Mouse (Mus musculus): ENCODE results near the gene Gm49387. TPM values are rescaled to one million over a fixed set of nuclear protein-coding genes. Genes with fewer than 3 reads are reported as not detected.

Gm49387 gene
- not detected for polyA plus RNA-seq (2017; shearing (Covaris generic))

DNA sequence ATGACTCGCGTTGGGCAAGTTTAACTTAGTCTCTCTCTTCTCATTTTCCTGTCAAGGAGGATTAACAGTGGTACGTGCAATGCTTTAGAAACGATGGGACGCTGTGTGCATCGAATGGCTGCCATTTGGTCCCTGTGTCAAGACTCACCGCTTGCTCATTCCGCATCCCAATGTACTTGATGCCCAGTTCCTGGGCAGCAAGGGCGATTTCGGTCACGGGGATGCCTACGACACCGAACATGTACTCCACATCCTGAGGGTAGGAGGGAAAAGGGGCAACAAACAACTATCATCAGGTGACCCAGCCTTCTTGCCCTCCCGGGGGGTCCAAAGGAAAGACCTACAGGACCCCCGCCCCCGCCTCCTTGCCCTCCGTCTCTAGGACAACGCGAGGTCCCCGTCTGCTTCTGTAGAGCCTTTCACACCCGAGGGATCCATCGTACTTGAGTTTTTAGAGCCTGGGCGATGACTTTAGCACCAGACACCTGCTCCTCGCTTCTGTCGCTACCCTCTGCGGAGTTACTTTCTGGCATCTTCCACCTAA, at the start of gene Gm49387:
TSS of gene Gm49387 (minus strand) at position 533 of the 544 bp plus-strand sequence.

DNA sequence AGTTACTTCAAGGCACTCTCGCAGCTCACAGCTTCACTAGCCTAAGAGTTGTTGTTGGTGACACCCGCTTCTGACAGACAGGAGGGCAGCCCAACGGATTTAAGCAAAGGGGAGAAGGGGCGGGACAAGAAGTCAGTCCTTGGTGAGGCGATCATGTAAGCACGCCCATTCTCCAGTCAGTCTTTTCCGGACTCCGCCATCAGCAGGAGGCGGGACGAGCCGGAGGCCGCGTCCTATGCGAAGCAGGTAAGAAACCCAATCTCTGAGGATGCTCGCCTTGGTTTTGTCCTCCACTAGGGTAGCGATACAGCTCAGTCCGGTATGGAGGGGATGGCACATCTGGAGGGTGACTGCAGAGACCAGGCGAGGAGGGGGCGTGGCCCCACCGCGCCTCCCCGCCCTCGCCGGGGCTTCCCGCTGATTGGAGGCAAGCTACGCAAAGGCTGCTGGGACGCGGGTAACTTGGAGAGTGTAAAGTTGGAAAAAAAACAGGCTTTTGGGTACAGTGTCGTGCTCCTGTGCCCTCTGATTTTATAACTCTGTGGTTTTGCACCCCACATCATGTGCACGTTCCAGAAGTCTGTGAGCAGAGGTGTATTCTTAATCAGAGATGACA, 320 bp upstream of the Gm49387 start, which contains the start of the genes Btd and Hacl1:
TSS of gene Btd (plus strand) at position 139 of the 616 bp plus-strand sequence.
TSS of gene Hacl1 (minus strand) at position 397 of the 616 bp plus-strand sequence.

GRCm38 (mm10) chr14:31591243-31591642, 49.4 kb downstream of the Gm49387 start, which contains the start of gene Colq:
Gene Colq (minus strand): TSS chr14:31591343.

Other genes with a start within 250 kb of the Gm49387 start
- gene Sh3bp5, start 204.8 kb downstream of the Gm49387 start, polyA plus RNA-seq (2017; shearing (Covaris generic)): 10 to 100 TPM; 54.3 to 55.3 TPM
- gene Eaf1, start 146.5 kb downstream of the Gm49387 start, polyA plus RNA-seq (2017; shearing (Covaris generic)): 10 to 100 TPM; 34.6 to 35.0 TPM
- gene Mettl6, start 145.8 kb downstream of the Gm49387 start, polyA plus RNA-seq (2017; shearing (Covaris generic)): 10 to 100 TPM; 54.3 to 58.7 TPM
- gene Colq, start 49.5 kb downstream of the Gm49387 start, polyA plus RNA-seq (2017; shearing (Covaris generic)): 1 to 10 TPM; 7.4 to 8.1 TPM
- gene Btd, start 150 bp upstream of the Gm49387 start, polyA plus RNA-seq (2017; shearing (Covaris generic)): 10 to 100 TPM; 27.0 to 32.3 TPM
- 10 to 100 TPM; 27.1 to 27.5 TPM for gene Hacl1, start 408 bp upstream of the Gm49387 start, polyA plus RNA-seq (2017; shearing (Covaris generic))
- gene Ankrd28, start 189.8 kb upstream of the Gm49387 start, polyA plus RNA-seq (2017; shearing (Covaris generic)): 10 to 100 TPM; 14.1 to 19.3 TPM